Mouse (Mus musculus) testis, adult 2 months (tissue): ENCODE measurements around the gene Ktn1.

Source experiments
- CTCF ChIP-seq: fragments of 200-500 bp; IDR thresholded peaks from 2 replicates; pipeline ENCODE4 v1.5.1; 2012; ENCODE audit warnings: low read depth, mild to moderate bottlenecking, inconsistent platforms, low read length, moderate library complexity; ENCODE audit not compliant: control insufficient read depth, insufficient read depth, insufficient replicate concordance
- POLR2A ChIP-seq: fragments of 200-500 bp; IDR thresholded peaks from 2 replicates; pipeline ENCODE4 v1.6.1; 2012; ENCODE audit warnings: low read depth, mild to moderate bottlenecking, inconsistent platforms, low read length, moderate library complexity; ENCODE audit not compliant: control insufficient read depth

GRCm38 (mm10) chr14:47682886-47683285 is 34.6 kb downstream of the Ktn1 start:
- TF ChIP-seq POLR2A (no peak), CTCF (no peak)
